Mouse (Mus musculus) cortical plate, adult 2 months (tissue): ENCODE measurements around the gene Gm1113.

Experiments used
- CTCF ChIP-seq: fragments of 200-500 bp; IDR thresholded peaks from 2 replicates; pipeline ENCODE4 v1.5.1; 2011; ENCODE audit warnings: mild to moderate bottlenecking, control low read depth, low read length; ENCODE audit not compliant: insufficient read depth; ENCODE audit errors: extremely low read depth
- POLR2A ChIP-seq: fragments of 200-500 bp; IDR thresholded peaks from 2 replicates; pipeline ENCODE4 v1.6.1; 2011; ENCODE audit warnings: mild to moderate bottlenecking, low read length, control low read depth; ENCODE audit not compliant: insufficient read depth; ENCODE audit errors: extremely low read depth

GRCm38 (mm10) chr9:35535110-35535509 is 17.0 kb upstream of the Gm1113 start:
- TF ChIP-seq CTCF (peak; percentile 80), POLR2A (no peak)
